Mouse (Mus musculus) embryonic facial prominence, embryonic 10.5 days (tissue): ENCODE results near the gene Erc2. TPM values are rescaled to one million over a fixed set of nuclear protein-coding genes. Genes with fewer than 3 reads are reported as not detected.

ENCODE experiments used
- DNase-seq: peaks from one replicate; pipeline ENCODE4 v3.0.0-alpha.2; 2017; ENCODE audit warnings: low spot score
- H3K27ac ChIP-seq: fragments of 300-500 bp; sonication (generic); replicated peaks from 2 replicates; pipeline ENCODE4 v1.5.1; 2016; ENCODE audit warnings: mild to moderate bottlenecking
- H3K27me3 ChIP-seq: fragments of 300-500 bp; sonication (generic); replicated peaks from 2 replicates; pipeline ENCODE4 v1.6.1; 2016; ENCODE audit warnings: low read depth, mild to moderate bottlenecking; ENCODE audit not compliant: poor library complexity, severe bottlenecking
- H3K36me3 ChIP-seq: fragments of 300-500 bp; sonication (generic); replicated peaks from 2 replicates; pipeline ENCODE4 v1.6.1; 2016; ENCODE audit warnings: mild to moderate bottlenecking, moderate library complexity
- H3K4me1 ChIP-seq: fragments of 300-500 bp; sonication (generic); 2 replicates; pipeline ENCODE4 v1.6.1; 2016
- H3K4me3 ChIP-seq: fragments of 300-500 bp; sonication (generic); 2 replicates; pipeline ENCODE4 v1.5.1; 2016; ENCODE audit warnings: mild to moderate bottlenecking, moderate library complexity
- H3K9me3 ChIP-seq: fragments of 300-500 bp; sonication (generic); 2 replicates; pipeline ENCODE4 v1.6.1; 2016; ENCODE audit warnings: mild to moderate bottlenecking
- WGBS: fragments of 180-500 bp; shearing (Covaris S2); methylation state at CpG from one replicate; pipeline ENCODE4 v1.1.7; 2016; 5-methylcytosine and 5-hydroxymethylcytosine counted together
- polyA plus RNA-seq: library from polyadenylated mRNA; unstranded; fragments of >200 nt; fragmentation: Nextera tagmentation; extraction: Ambion mirVana; gene quantifications from 2 replicates; pipeline ENCODE4 v1.2.1, GENCODE M21; 2016

Gene Erc2
- polyA plus RNA-seq, 1 experiment from 2014 or later: 7.2 TPM

DNA sequence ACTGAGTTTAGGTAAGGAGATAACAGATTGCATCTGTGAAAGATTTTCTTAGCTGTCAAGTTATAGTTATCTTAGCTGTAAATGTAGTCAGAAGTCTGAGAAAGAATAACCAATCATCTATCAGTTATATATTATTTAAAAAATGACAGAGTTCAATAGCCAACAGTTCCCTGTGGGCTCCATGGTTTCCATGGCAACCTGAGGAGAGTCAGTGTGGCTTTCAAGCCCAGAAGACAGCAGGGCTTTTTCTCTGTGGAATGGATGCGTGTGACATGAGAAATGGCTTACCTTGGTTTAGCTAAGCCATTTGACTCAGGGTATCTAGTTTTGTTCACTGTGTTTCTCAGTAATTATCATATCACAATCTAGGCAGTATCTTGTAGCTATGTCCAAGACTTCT lies 117.2 kb downstream of the Erc2 start:
- H3K4me3 ChIP-seq: no peak overlapping the region

GRCm38 (mm10) chr14:27741248-27741916 lies 119.2 kb downstream of the Erc2 start:
- Histone ChIP-seq H3K27me3 (no peaks in the 10 kb centered on the region), H3K36me3 (no peaks in the 10 kb centered on the region), H3K4me3 (no peak overlapping the region), H3K4me1 (0 out of 2 replicates have a peak, but pooled peaks cover 6% of the 10 kb centered on the region), H3K9me3 (no peaks in the 10 kb centered on the region), H3K27ac (no peak overlapping the region)
- WGBS: 29% methylated on average over 3 of the region's 3 CpGs
- peak; percentile 70 for DNase-seq

More for the DNA sequence above, 117.2 kb downstream of the Erc2 start:
- no peaks in the 10 kb centered on the region for H3K36me3 ChIP-seq
- no peaks in the 10 kb centered on the region for H3K27me3 ChIP-seq
- 0 out of 2 replicates have a peak, but pooled peaks cover 6% of the 10 kb centered on the region for H3K4me1 ChIP-seq
- H3K27ac ChIP-seq: no peak overlapping the region
- 77% methylated on average over 1 of the region's 1 CpGs for WGBS
- no peaks in the 10 kb centered on the region for H3K9me3 ChIP-seq
- DNase-seq: no peak

DNA sequence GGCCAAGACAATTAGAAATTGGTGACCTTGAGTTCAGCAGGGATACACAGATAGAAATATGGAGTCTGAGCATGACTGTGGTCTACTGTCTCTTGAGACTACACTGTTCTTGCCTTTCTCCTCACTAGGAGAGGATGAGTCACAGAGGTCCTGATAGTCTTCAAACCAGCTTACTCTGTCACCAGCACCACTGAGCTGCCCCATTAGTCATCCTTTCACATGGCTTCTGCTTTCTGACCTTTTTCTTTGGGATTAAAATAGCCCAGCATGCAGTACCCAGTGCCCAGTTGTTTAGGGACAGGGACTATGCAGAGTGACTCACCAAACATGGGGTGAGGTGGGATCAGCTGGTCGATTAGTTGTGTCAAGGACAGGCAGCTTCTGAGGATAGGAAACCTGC lies 132.1 kb downstream of the Erc2 start:
- H3K4me3 ChIP-seq: no peak overlapping the region
- 84% methylated on average over 1 of the region's 1 CpGs for WGBS
- no peak overlapping the region for H3K27ac ChIP-seq
- no peaks in the 10 kb centered on the region for H3K27me3 ChIP-seq
- H3K36me3 ChIP-seq: no peaks in the 10 kb centered on the region
- DNase-seq: no peak
- no peaks in the 10 kb centered on the region for H3K9me3 ChIP-seq
- no peaks in the 10 kb centered on the region for H3K4me1 ChIP-seq

GRCm38 (mm10) chr14:27756901-27757300 lies 134.7 kb downstream of the Erc2 start:
- peaks cover 6% of the 10 kb centered on the region; the same call in 1 of the 2 replicates for H3K4me1 ChIP-seq
- H3K27me3 ChIP-seq: no peaks in the 10 kb centered on the region
- no peaks in the 10 kb centered on the region for H3K9me3 ChIP-seq
- WGBS: 91% methylated on average over 5 of the region's 5 CpGs
- no peak overlapping the region for H3K4me3 ChIP-seq
- DNase-seq: no peak
- H3K36me3 ChIP-seq: no peaks in the 10 kb centered on the region
- H3K27ac ChIP-seq: no peak overlapping the region

GRCm38 (mm10) chr14:27758230-27758629 lies 136.0 kb downstream of the Erc2 start:
- H3K27me3 ChIP-seq: no peaks in the 10 kb centered on the region
- H3K4me1 ChIP-seq: peaks cover 6% of the 10 kb centered on the region; the same call in 1 of the 2 replicates
- DNase-seq: no peak
- no peak overlapping the region for H3K4me3 ChIP-seq
- no peaks in the 10 kb centered on the region for H3K9me3 ChIP-seq
- WGBS: 88% methylated on average over 1 of the region's 1 CpGs
- no peaks in the 10 kb centered on the region for H3K36me3 ChIP-seq
- no peak overlapping the region for H3K27ac ChIP-seq

GRCm38 (mm10) chr14:27759069-27759628 lies 136.9 kb downstream of the Erc2 start:
- no peak for DNase-seq
- H3K4me3 ChIP-seq: no peak overlapping the region
- no peaks in the 10 kb centered on the region for H3K36me3 ChIP-seq
- H3K4me1 ChIP-seq: peaks cover 6% of the 10 kb centered on the region; the same call in 1 of the 2 replicates
- 92% methylated on average over 6 of the region's 6 CpGs for WGBS
- H3K9me3 ChIP-seq: no peaks in the 10 kb centered on the region
- no peak overlapping the region for H3K27ac ChIP-seq
- H3K27me3 ChIP-seq: no peaks in the 10 kb centered on the region

- Histone ChIP-seq H3K9me3 (no peaks in the 10 kb centered on the region), H3K4me1 (peaks cover 6% of the 10 kb centered on the region; the same call in 1 of the 2 replicates), H3K27ac (no peak overlapping the region), H3K4me3 (no peak overlapping the region), H3K27me3 (no peaks in the 10 kb centered on the region), H3K36me3 (no peaks in the 10 kb centered on the region)
- peak; percentile 30 for DNase-seq
- WGBS: 75% methylated on average over 9 of the region's 9 CpGs
Observed at GRCm38 (mm10) chr14:27759982-27760381, 137.8 kb downstream of the Erc2 start.

GRCm38 (mm10) chr14:27775367-27775766 lies 153.1 kb downstream of the Erc2 start:
- Histone ChIP-seq H3K36me3 (no peaks in the 10 kb centered on the region), H3K27me3 (no peaks in the 10 kb centered on the region), H3K4me1 (0 out of 2 replicates have a peak, but pooled peaks cover 4% of the 10 kb centered on the region), H3K27ac (no peak overlapping the region), H3K4me3 (no peak overlapping the region), H3K9me3 (no peaks in the 10 kb centered on the region)
- WGBS: 69% methylated on average over 5 of the region's 5 CpGs
- DNase-seq: no peak

DNA sequence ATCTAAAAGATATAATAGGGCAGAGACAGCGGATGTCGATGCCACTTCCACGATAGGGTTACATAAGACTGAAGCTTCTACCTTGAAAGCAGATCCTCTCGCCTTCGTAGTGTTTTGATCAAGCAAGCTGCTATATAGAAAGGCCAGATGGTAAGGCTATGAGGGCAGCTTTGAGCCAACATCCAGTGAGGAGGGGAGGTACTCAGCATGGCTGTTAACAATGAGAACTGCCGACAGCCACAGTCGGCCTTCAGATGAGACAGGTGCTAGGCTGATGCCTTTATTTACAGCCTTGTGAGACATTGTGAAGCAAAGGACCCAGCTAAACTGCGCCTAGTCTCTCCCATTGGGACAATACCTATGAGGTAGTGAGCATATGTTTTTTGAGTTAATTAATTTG lies 156.3 kb downstream of the Erc2 start:
- 85% methylated on average over 8 of the region's 8 CpGs for WGBS
- Histone ChIP-seq H3K9me3 (no peaks in the 10 kb centered on the region), H3K27me3 (no peaks in the 10 kb centered on the region), H3K36me3 (no peaks in the 10 kb centered on the region), H3K27ac (no peak overlapping the region), H3K4me1 (0 out of 2 replicates have a peak, but pooled peaks cover 4% of the 10 kb centered on the region), H3K4me3 (no peak overlapping the region)
- no peak for DNase-seq

DNA sequence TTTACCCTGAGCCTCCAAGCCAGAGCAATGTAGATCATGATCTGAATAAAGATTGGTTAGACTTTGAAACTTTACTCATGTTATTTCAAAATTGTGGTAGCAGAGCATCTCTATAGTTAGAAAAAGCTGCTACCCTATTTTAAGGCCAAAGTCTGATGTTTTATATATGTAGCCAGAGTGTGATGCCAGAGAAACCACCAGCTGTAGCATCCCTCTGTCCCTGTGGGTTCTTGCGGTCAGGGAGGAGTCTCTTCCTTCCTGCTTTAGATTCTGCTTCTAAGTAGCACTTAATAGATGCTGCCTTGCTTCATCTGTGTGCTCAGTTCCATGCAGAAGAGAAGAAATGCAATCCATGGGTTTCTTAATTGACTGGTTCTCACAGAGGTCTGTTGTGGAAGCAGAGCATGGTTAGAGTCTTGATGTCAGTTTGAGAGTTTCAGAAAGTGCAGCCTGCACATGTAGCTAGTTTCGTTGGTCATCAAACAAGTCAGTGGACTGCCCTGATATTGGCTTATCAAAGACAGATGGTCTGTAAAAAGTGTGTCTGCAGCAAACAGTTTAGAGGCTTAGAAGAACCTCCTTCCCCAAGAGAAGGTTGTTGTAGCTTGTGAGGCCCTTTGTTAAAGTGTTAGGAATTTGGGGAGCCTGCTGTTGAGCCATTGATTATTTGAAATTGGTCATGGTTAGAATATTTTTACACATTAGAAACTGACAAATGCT lies 156.9 kb downstream of the Erc2 start:
- H3K27me3 ChIP-seq: no peaks in the 10 kb centered on the region
- H3K4me3 ChIP-seq: no peak overlapping the region
- 0 out of 2 replicates have a peak, but pooled peaks cover 4% of the 10 kb centered on the region for H3K4me1 ChIP-seq
- no peak overlapping the region for H3K27ac ChIP-seq
- DNase-seq: no peak
- no peaks in the 10 kb centered on the region for H3K9me3 ChIP-seq
- no peaks in the 10 kb centered on the region for H3K36me3 ChIP-seq
- 72% methylated on average over 2 of the region's 2 CpGs for WGBS

GRCm38 (mm10) chr14:27781221-27781620 lies 159.0 kb downstream of the Erc2 start:
- WGBS: 62% methylated on average over 1 of the region's 1 CpGs
- H3K4me1 ChIP-seq: no peaks in the 10 kb centered on the region
- no peaks in the 10 kb centered on the region for H3K9me3 ChIP-seq
- no peaks in the 10 kb centered on the region for H3K27me3 ChIP-seq
- no peak overlapping the region for H3K27ac ChIP-seq
- no peak overlapping the region for H3K4me3 ChIP-seq
- H3K36me3 ChIP-seq: no peaks in the 10 kb centered on the region
- no peak for DNase-seq

DNA sequence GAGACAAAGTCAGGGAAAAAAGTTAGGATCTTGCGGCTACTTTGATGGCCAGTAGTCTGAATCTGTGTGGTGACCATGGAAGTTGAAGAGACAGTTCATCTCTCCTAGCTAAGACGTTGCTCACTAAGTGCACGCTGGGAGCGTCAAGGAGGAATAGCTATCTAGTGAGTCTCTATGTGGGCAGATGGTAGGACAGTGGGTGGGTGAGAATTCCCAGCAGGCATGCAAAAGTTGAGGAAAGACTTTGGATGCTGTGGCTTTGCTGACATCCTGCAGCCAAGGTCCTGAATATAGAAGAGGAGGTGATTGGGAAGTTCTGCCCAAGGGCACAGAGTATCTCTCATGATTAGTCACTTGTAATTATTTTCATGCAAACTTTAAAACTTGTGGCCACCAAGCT lies 162.6 kb downstream of the Erc2 start:
- no peaks in the 10 kb centered on the region for H3K27me3 ChIP-seq
- H3K4me1 ChIP-seq: peaks cover 8% of the 10 kb centered on the region; the same call in 1 of the 2 replicates
- no peak for DNase-seq
- no peaks in the 10 kb centered on the region for H3K9me3 ChIP-seq
- no peaks in the 10 kb centered on the region for H3K36me3 ChIP-seq
- H3K4me3 ChIP-seq: no peak overlapping the region
- 96% methylated on average over 4 of the region's 4 CpGs for WGBS
- H3K27ac ChIP-seq: no peak overlapping the region
